Mouse (Mus musculus): ENCODE measurements around the gene Bpifc. TPM values are rescaled to one million over a fixed set of nuclear protein-coding genes. Genes with fewer than 3 reads are reported as not detected.

Bpifc gene
- total RNA-seq, 2 experiments from 2014 or later = not detected

DNA sequence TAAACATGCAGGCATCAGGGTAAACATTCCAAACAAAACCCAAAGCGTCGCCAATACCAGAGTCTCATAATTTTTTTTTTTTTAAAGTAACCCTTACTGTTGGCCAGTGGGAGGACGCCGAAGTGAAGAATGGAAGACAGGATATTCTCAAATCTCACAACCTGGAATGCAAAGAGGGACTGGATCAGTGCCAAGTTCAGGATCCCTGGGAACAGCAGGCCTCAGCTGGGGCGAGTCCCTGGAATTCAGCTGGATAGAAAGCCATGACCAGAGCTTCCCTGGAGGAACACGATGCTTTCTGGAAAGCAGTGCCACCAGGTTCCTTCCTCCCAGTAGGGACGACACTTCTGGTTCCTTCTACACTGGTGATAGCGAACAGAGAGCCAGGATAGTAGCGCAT lies 48.8 kb downstream of the Bpifc start:
- Histone ChIP-seq H3K27ac (no peak overlapping the region), H3K4me3 (no peak overlapping the region)
- no peak for DNase-seq (ENCODE audit: low spot score in 2 of 2)
- TF ChIP-seq CTCF (conservative IDR thresholded peaks at IDR 0.05) = no peak

DNA sequence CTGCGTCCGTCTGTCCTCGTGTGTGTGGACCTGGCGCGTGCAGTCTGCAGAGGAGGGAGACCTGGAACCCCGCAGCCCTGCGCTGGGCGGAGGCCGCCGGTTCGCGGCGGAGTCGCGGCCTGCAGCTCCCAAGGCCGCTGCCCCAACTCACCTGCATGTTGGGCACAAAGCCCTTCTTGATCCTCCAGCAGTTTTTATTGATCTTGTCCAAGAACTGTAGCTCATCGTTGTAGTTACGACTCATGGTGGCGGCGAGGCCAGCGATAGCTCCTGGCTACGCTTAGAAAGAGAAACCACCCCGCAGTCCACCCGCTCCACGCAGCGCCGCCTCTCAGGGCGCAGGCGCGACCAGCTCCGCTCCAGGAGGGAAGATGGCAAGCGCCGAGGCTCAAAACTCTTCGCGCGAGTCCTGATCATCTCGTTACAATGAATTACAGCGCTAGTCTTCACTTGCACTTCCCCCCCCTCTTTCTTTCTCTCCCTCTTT lies 54.2 kb downstream of the Bpifc start, which contains the start of gene Rtcb:
Gene Rtcb (minus strand): TSS at position 360 of the 487 bp plus-strand sequence.
- DNase-seq (ENCODE audit: low spot score in 2 of 2) = peak; percentile 95 to 98
- Histone ChIP-seq H3K27ac (peak within 1 kb of the TSS; percentile 85), H3K4me3 (peak within 1 kb of the TSS; percentile 94)
- TF ChIP-seq CTCF (conservative IDR thresholded peaks at IDR 0.05) = no peak

DNA sequence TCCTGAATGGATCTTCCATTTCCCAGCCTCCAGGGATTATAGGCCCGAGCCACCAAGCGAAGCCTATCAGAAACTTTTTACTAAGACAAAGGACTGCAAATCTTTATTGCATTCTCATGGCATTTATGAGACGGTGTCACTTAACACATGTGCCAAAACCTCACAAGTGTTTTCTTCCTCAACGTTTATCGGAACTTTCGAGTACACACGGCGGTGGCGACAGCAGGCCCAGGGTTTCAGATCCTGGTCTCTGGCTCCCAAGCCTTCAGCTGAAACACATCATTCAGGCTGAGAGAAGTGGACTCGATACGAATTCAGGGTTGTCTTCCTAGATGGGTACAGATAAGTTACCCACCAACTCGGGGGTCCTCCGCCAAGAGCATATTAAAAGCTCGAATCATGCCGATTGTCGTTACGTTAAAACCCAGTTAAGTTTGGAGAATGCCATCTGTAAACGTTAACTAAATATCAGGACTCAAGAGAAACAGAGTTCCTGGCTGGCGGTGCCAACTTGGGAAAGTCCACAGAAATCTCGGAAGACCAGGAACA lies 54.8 kb downstream of the Bpifc start:
- Histone ChIP-seq H3K27ac (peak overlapping the region; percentile 85), H3K4me3 (peak overlapping the region; percentile 94)
- no peak for TF ChIP-seq CTCF (conservative IDR thresholded peaks at IDR 0.05)
- no peak for DNase-seq (ENCODE audit: low spot score in 2 of 2)

DNA sequence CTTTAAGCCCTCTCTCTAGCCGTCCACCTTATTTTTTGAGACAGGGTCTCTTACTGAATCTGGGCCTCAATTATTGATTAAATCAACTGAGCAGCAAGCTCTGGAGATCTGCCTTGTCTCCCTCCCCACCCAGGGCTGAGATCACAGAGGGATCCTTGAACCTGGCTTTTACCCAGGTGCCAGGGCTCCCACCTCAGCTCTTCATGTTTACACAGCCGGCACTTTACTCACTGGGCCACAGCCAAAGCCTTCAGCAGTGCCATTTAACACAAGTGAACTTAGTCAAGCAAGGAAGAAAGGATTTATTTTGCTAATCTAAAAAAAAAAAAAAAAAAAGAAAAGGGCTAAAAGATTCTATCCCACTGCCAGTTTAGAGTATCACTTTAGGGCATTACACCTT lies 57.3 kb downstream of the Bpifc start:
- Histone ChIP-seq H3K27ac (no peak overlapping the region), H3K4me3 (no peak overlapping the region)
- no peak for TF ChIP-seq CTCF (conservative IDR thresholded peaks at IDR 0.05)
- DNase-seq (ENCODE audit: low spot score in 2 of 2) = no peak

DNA sequence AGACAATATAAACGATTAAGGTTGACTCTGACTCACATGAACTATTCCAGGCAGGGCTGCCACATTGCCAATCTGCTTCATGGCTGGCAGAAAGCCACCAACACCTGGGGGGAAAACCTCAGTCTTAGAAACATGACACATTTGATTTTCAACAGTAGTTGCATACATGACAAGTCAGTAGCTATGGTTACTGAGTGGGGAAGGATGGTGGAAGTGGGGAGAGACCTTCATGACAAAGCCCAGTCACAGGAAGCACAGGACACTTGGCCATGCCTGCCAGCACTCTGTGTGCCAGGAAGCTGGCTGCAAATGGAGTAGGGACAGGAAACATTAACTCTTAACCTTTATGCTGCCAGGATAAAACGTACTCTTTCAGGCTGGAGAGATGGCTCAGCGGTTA lies 58.3 kb downstream of the Bpifc start:
- Histone ChIP-seq H3K4me3 (no peak overlapping the region), H3K27ac (no peak overlapping the region)
- DNase-seq (ENCODE audit: low spot score in 2 of 2) = no peak
- TF ChIP-seq CTCF (conservative IDR thresholded peaks at IDR 0.05) = no peak

DNA sequence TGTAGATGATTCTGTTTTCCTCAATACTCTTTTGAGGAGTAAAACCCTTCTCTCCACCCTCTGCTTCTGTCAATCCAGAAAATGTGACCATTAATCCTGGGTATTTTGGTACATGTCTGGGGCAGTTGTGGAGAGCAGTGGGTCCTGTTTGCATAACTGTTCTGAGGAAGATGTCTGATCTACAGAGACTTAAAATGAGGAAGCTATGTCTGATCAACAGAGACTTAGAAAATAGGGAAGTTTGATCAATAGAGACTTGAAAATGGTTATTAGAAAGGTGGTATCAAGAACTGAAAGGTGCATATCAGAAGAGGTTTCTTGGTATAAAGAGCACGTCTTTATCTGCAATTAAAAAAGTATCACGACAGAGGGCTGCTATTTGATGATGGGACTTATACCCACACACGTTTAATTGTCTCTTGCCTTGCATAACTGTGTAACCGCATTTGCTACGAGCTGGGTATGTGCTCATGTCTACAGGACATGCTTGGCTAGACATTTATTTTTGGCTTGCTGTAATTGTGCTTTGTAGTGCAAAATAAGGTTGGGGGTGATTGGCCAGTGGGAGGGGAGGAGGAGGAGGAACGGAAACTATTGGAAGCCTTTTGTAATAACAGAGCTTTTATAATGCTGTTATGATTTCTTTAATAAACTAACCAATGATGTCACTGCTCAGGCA lies 59.8 kb downstream of the Bpifc start:
- H3K27ac ChIP-seq = no peak overlapping the region
- no peak overlapping the region for H3K4me3 ChIP-seq
- TF ChIP-seq CTCF (conservative IDR thresholded peaks at IDR 0.05) = no peak
- DNase-seq (ENCODE audit: low spot score in 2 of 2) = no peak

DNA sequence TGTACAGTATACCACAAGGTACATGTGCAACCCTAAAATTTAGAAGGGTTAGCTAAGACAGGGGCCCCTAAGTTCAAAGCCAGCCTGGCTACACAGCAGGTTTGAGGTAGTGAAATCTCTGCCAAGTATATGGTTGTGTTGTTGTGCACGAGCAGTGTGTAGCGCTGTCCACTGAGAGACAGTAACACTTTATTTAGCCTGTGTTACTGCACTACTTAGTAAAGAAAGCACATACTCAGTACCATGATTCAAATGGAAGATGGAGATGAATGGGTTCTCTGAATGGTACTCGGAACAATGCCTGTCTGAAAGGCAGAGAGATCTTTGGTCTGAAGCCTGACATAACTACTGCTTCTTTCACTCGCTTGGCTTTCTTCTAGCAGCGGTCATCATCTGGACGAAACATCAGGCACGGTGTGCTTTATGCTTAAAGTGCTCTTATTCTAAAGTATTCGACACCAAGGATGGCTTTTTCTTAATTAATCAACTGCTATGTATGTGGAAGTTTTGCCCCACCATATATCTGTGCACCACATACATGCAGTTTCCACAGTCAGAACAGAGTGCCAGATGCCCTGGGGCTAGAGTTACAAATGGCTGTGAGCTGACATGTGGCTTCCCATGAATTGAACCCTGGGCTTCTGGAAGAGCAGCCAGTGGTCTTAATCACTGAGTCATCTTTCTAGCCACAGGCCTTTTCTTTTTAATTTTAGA lies 63.1 kb downstream of the Bpifc start:
- no peak overlapping the region for H3K27ac ChIP-seq
- no peak for DNase-seq (ENCODE audit: low spot score in 2 of 2)
- no peak overlapping the region for H3K4me3 ChIP-seq
- no peak for TF ChIP-seq CTCF (conservative IDR thresholded peaks at IDR 0.05)

DNA sequence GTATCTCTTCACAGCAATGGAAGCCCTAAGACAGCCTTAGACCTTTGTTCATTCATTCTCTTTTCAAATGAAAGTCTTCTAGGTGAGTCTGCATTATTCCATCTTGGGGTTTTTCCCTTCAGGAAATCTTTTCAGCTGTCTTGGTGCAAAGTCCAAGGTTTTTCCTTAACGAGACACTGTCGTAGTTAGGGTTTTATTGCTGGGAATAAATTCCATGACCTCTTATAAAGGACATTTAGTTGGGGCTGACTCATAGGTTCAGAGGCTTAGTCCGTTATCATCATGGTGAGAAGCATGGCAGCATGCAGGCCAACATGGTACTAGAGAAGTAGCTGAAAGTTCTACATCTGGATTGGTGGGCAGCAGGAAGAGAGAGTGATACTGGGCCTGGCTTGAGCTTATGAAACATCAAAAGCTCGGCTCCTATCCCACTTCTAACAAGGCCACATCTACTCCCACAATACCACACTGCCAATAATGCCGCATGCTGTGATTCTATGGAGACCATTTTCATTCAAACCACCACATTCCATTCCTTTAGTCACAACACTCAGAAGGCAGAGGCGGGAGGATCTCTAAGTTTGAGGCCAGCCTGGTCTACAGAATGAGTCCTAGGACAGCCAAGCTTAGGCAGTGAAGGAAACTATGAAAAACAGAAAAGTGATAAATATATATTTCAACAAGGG lies 75.3 kb downstream of the Bpifc start:
- Histone ChIP-seq H3K4me3 (no peak overlapping the region), H3K27ac (no peak overlapping the region)
- no peak for DNase-seq (ENCODE audit: low spot score in 2 of 2)
- TF ChIP-seq CTCF (conservative IDR thresholded peaks at IDR 0.05) = no peak

DNA sequence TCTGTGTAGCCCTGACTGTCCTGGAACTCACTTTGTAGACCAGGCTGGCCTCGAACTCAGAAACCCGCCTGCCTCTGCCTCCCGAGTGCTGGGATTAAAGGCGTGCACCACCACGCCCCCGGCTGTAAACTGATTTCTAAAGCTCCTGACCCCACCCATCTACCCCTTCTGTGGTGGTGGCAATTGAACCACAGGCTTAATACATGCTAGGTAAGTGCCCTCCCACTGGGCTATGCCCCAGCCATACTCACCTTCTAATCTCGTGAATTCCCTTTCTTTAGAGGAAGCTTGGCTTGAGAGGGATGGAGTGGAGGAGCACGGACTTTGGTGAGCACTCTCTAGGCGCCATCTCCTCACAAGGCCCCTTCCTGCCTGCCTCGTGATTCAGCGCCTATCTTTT lies 81.7 kb downstream of the Bpifc start:
- no peak for TF ChIP-seq CTCF (conservative IDR thresholded peaks at IDR 0.05)
- DNase-seq (ENCODE audit: low spot score in 2 of 2) = no peak
- no peak overlapping the region for H3K4me3 ChIP-seq
- H3K27ac ChIP-seq = no peak overlapping the region

DNA sequence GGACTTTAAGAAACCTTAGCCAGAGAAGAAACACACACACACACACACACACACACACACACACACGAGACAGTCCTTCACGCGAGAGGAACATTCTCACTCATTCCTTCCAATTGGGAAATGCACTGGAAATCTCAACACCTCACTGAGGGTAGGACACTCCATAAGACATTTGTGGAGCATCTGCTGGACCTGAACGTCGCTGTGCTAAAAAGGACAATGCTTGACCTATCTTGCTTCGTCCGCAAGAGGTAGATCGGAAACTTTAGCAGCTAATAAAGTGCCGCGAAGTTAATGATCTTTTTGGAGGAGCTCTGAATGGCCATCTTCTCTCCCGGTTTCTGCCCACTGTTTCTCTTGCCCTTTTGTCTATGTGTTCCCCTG lies 82.5 kb downstream of the Bpifc start:
- H3K27ac ChIP-seq = no peak overlapping the region
- peak overlapping the region; percentile 63 for H3K4me3 ChIP-seq
- no peak for TF ChIP-seq CTCF (conservative IDR thresholded peaks at IDR 0.05)
- DNase-seq (ENCODE audit: low spot score in 2 of 2) = no peak

DNA sequence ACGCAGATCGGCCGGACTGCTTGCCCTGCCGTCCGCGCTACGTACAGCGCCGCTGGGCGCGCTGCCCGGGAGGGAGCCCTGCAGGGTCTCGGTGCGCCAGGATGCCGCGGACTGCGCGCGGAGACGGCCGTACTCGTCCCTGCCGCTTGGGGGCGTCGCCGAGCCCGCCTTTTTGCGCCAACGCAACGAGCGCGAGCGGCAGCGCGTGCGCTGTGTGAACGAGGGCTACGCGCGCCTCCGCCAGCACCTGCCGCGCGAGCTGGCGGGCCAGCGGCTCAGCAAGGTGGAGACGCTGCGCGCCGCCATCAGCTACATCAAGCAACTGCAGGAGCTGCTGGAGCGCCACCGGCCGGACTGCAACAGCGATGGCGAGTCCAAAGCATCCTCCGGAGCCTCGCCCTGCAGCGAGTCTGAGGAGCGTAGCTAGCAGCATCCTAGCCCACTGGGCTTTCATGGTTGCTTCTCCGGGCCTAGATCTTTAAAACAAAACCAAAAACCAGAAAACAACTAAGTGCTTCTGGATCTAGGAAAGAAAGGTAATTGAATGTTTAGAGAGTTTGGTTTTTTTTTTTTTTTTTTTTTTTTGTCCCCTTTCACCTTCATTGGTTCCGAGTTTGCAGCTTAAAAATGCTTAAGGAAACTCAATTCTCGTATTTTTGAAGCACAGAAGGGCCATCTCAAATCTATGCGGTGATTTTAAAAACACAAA lies 83.0 kb downstream of the Bpifc start:
- H3K4me3 ChIP-seq = peak overlapping the region; percentile 63
- peak overlapping the region; percentile 83 for H3K27ac ChIP-seq
- DNase-seq (ENCODE audit: low spot score in 2 of 2) = peak; percentile 68 to 75
- TF ChIP-seq CTCF (conservative IDR thresholded peaks at IDR 0.05) = peak; percentile 90

DNA sequence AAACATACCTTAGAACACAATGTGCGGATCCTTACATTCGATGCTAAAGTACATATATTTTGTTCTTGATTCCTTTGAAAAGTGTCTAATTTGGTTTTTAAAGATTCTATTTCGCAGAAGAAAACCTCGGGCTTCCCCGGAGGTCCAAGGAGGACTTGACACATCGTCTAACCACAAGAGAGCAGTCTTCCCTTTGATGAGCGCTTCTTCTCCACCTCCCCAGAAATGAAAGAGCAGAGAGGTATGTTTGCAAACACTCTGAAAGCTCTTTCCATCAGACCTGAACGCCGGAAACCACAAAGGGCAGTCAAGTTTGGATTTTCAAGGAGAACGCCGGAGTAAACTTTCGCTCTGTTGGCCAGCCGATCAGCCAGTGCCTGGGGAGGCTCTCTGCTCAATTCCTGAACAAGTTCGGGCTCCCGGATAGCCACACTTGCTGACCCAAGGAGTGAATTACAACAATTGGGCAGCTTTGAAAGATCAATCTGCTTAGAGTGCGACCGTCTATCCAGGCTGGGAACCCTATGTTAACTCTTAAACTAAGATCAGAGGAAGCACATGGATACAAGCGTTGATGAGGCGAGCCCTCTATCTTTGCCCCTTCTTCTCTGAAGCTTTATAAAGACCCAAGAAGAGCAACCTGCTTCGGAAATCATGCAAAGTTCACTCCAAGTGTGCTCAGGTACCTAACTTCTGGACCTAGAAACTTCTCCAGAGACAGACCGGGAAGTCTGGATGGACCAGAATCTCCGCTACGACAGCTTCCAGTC lies 83.8 kb downstream of the Bpifc start, which contains the start of gene Ascl4:
Gene Ascl4 (plus strand): TSS at position 6 of the 770 bp plus-strand sequence.
- no peak for DNase-seq (ENCODE audit: low spot score in 2 of 2)
- Histone ChIP-seq H3K27ac (peak within 1 kb of the TSS; percentile 83; the same call in 1 of the 2 replicates), H3K4me3 (peak within 1 kb of the TSS; percentile 63)
- peak; percentile 34 for TF ChIP-seq CTCF (conservative IDR thresholded peaks at IDR 0.05)

All from layer of hippocampus, adult 2 months (tissue).